Mouse (Mus musculus): ENCODE results near the gene Rgl1.
"Not testable (repeated sequence)": the region's sequence is repeated elsewhere in the genome, so short reads cannot be mapped to it uniquely, and the experiment has no call there.

The Rgl1 gene

DNA sequence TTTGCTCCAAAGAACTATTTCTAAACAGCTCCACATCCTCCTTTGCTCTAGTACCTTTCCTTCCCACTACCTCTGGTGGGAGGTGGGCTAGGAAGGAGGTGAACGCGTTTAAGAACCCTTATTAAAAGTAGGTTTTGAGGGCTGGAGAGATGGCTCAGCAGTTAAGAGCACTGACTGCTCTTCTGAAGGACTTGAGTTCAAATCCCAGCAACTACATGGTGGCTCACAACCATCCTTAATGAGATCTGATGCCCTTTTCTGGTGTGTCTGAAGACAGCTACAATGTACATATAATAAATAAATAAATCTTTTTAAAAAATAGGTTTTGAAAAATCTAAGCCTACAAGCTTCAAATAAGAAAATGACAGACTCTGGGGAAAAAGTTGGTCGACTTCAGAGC, 19.3 kb upstream of the Rgl1 start:
- not testable (repeated sequence) for DNase-seq (ENCODE audit: low spot score)

DNA sequence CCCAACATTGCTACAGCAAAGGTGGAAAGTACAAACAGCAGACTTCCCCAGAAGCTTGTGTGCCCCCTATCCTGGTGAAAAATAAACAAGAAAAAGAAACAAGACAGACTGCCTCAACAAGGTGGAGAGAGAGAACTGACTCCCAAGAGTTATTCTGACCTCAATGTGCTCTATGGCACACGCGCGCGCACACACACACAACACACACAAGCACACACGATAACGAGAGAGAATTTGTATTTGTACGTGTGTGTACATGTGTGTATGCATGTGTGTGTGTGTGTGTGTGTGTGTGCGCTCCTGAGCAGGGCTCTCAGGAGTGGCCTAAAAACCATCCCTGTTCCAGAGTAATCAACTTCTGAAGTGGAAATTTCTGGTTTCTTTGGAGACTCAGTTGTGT, 18.5 kb upstream of the Rgl1 start:
- DNase-seq (ENCODE audit: low spot score) = no peak

DNA sequence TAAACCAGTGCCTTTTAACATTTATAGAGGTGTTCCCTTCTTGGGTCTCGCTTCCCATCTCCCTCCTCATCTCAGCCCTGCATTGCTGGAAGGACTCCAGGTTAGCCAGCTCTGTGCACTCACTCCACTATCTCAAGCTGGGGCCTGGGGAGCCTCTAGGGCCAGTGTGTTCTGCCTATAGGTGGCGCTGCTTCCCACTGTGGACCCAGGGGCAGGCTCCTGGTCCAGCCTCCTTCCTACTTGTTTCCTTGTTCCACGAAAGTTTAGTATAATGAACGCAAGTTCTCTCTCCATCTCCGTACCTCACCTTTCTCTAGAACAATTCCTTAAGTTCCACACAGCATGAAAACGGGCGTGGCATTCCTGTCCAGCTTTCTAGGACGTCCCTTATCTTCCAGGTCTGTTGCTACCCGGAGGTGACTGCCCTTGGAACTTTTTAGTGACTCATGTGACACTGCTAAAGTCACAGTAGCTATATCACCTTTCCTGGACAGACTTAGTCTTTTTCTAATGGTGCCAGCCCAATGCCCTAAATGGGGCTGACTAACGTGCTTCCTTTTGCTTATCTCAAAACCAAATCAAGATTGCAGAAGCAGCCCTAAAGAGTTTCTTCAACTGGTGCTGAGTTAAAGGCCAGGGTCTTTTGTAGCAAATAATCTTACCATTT, 13.1 kb upstream of the Rgl1 start:
- peak; percentile 60 for DNase-seq (ENCODE audit: low spot score)

DNA sequence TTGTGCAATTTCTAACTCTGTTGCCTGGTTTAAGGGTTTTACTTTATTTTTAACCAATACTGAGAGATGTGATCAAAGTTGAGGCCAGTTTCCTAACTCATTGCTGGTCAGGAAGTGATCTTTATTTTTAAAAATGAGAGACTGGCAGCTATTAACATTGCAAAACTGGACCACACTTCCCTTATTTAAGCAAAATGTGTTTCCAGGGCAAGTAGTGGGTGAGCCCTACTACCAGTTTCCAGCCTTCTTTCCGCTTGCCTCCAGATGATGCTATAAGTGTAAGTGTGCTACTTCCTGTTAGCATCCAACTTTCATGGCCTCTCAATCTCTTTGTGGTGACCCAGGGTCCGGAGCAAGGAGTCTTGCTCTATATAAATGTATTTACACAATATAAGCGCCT, 8.4 kb upstream of the Rgl1 start:
- DNase-seq (ENCODE audit: low spot score) = not testable (repeated sequence)

DNA sequence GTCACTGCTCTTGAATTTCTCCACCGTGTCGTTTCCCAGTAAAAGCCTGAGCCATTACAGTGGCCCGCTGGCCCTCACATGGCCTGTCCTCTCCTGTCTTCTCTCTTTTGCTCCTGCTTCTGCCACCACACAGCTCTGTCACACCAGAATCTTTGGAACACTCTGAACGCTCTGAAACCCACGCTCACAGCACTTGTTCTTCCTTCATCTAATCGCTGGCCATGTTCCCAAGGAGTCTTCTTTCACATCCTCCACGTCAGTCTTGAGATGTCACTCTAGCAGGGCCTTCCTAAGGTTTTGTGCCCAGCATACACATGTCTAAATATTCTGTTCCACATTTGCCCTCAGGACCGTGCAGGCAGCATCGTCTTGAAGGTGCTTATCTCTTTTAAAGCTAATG, 4.9 kb upstream of the Rgl1 start:
- no peak for DNase-seq (ENCODE audit: low spot score)

DNA sequence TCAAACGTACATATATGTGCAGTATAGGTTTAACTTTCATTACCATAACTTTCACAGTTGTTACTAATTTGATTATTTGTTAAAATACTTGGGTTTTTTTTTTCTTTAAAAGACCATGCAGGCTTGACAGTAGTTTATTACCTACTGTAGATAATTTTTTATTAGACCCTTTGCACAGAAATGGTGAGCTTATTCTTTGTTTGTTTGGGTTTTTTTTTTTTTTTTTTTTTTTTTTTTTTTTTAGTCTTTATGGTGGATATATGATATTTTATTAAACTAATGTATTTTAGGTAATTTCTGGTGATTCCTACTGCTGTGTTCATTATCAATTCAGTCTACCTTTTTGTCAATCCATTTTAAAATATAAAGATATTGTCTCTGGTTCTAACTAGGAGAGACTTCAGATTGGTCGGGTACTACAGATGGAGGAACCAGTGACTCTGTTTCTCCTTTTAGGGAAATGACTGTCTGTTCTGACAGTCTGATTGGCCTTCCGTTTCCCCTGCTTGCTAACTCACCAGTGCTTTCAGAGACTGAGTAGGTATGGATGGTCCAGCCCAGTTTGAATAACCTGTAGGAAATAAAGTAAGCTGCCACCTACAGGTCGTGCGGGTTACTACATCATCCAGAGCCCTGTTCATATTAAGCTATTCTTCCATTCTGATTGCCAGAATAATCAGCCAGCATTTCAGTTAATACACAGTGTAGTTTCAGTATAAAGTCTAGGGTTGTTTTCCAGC, 1.8 kb upstream of the Rgl1 start:
- DNase-seq (ENCODE audit: low spot score) = peak; percentile 91

DNA sequence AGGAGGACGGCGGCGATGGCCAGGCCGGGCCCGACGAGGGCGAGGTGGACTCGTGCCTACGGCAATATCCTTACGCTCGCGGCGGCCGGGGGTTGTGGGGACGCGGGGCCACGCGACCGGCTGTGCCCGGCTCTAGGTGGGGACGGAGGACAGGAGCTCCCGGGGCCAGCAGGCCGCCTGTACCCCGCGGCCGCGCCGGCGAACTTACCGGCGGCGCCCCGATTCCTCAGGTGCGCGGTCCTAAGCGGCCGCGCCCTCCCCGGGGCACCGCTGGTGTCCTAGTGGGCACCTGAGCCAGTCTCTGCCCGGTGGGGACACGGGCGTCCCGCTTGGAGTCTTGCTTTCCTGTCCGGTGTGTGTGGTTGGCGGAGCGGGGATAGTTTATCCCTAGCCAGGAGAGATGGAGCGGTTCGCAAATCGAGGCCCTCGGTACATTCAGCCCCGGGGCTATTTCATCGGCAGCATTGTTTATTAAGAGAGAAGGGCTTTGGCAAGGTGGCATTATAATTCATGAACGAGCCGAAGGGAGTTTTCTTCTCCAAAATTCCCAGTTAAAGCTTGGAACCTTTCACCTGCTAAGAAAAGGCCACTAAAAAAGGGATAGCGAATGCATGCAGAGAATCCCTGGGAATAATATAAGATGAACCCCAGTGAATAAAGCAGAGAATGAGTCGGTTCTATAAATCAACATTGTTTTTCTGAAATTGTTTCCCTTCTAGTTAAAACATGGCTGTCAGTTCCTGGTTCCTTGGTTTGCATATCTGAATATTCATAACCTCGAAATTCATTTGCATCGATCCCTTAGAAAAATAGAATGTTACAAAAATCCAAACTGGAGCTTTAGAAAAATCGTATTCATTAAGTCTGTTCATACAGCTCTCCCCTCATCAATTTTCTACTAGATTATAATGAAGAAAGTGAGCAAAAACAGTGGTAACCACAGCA, 925 bp upstream of the Rgl1 start:
- peak; percentile 44 for DNase-seq (ENCODE audit: low spot score)

DNA sequence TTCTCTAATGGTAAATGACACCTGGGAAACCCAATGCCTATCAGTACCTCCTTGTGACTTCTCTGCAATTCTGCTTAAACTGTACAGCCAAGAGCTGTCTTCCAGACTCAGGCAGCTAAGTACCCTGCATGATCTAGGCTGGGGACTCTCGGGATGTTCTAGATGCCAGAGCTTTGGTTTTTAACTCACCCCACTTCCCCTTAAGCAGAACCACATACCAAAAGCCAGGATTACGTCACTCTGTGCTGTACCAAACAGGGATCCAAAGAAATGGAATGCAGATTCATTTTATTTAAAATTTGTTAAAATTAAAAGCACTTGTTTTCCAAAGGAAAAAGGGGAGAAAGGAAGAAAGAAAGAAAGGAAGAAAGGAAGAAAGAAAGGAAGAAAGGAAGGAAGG, 4.4 kb downstream of the Rgl1 start:
- no peak for DNase-seq (ENCODE audit: low spot score)

DNA sequence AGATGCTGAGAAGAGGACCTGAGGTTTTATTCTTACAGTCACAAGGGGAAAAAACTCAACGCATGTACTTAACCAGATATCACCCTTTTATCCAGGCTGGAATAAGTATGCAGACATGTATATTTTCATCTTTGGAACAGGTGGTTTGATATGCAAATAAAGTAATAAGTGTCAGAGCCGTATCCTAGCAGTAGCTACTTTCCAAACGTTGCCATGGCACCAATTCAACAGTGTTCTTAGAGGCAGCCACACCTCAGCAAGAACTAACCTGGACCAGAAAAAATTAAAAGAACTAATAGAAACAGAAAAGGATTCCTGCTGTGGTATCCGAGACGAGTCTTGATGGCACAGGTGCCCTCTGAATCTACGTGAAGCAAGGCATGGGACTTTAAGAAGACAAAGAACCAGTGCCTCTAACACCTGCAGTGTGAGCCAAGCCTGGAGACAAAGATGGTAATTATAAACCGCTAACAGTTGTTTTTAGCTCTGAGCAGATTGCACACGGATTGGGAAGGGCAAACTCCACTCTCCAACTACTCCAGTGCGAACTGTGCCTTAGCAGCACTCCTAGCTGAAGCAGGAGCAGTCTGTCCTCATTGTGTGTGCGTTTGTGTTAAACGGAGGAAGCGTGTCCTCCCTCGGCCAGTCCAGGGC, 15.7 kb downstream of the Rgl1 start, which contains the start of gene Apobec4:
TSS of gene Apobec4 (plus strand) at position 240 of the 654 bp plus-strand sequence.
- DNase-seq (ENCODE audit: low spot score) = no peak

DNA sequence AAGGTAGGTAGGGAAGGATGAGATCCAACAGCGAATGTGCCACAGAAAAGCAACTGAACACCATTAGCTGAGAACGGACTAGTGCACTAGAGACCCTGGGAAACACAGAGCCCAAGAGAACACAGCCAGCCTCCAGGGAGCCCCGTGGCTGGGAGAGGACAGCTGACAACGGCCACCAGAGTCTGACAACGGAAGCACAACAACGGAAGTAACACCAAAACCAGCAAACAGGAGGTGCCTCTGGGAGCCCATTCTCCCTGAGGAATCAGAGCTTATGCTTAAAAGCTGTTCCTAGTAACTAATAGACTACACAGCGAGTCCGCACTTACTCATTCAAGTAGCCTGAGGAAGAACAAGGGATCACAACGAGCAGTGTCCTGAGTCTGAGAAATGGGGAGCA, 16.9 kb downstream of the Rgl1 start:
- no peak for DNase-seq (ENCODE audit: low spot score)

DNA sequence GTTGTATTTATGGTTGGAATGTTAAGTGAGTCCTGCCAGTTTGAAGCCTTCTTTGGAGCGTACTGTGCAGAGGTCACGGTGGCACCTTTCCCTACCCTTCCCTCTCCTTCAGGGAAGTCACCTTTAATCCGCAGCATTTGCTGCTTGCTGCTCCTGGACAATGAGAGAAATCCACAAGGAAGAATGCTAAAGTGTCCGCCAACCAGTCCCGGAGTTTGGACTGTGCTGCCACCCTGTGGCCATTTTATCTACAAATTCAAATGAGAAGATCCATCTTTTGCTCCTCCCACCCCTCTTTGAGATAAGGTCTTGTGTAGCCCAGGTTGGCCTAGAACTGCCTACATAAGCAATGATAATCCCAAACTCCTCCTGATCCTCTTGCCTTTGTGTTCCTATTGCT, 19.7 kb downstream of the Rgl1 start:
- peak; percentile 86 for DNase-seq (ENCODE audit: low spot score)

DNA sequence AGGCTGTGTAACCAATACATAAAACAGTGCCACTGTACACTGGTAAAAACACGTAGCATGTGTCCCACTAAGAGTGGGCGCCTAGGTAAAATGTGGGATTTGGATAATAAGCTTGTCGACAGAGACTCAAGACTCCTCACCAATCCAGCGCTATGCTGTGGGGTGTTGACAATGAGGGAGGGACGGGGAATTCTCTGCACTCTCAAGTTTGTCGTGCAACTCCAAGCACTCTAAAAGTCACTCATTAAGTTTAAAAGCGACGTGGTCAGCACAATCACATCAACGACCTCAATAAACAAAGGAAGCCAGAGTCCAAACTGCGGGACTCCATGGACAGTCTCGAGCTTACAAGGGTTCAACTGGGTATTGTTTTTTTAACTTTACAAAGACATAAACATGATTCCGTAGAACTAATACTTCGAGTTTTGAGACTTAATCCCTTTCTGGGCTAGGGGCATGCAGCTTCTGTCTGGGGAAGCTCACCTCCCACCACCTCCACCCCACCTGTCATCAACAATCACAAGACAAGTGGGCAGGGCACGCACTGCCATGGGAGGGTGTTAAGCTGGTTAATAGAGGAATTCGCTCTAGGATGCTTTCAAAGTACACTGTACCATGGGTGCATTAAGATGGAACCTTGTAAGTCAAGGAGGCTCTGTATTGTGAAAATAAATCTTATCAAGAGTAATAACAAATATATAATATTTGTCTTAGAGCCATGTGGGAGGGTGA, 22.9 kb downstream of the Rgl1 start:
- no peak for DNase-seq (ENCODE audit: low spot score)

DNA sequence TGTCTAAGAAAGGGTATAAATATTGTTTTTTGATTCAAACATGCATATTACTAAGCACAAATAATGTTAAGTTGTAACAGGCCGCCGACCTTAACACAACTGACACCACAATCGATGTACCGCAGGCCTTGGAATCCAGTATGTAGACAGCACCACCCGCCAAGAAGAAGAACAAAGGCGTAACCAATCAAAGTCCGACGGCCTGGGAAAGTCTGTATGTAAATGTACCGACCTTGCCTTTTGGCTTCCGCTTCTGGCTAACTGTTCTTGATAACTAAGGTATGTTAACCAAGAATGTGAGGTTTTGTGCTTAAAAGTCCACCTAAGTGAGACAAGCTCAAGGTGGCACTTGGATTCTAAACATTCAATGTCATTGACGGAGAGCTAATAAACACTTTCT, 26.8 kb downstream of the Rgl1 start:
- no peak for DNase-seq (ENCODE audit: low spot score)

DNA sequence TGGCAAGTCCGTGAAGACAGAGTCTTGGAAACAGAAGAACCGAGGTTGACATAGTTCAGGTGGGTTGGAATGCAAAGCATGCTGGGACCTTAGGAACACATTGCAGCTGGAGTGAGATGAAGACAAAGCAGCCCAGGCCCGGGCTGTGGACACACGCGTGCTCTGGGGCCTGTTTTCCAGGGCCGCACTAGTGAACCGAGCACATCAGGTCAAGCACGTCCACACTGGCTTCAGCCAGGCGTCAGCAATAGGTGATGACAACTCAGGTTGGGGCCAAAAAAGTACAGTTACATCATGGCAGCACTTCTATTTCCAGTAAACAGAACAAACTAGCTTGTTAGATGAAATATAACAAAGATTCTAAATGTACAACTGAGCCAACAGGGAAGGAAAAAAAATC, 27.4 kb downstream of the Rgl1 start:
- no peak for DNase-seq (ENCODE audit: low spot score)

DNA sequence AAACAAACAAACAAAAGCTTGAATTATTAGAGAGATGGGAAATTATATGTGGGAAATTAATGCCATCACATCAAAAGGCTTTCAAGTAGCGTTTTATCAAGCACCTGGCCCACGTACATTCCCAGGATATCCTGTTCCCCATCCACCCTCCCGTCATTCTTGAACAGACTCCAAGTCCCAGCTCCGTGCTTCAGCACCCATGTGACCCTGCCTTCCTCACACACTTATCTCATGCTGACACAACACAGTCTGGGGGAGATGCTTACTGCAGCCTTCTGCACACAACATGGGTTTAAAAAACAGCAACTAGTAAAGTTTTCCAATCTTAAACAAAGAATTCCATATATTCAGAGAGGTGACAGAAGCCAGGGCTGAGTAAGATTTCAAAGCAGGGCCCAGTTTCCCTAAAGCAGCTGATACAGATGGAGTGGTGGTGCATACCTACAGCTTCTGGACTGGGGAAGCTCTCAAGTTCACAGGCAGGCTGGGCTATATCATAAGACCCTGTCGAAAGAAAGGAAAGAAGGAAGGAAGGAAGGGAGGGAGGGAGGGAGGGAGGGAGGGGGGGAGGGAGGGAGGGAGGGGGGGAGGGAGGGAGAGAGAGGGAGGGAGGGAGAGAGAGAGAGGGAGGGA, 38.4 kb downstream of the Rgl1 start:
- peak; percentile 15 for DNase-seq (ENCODE audit: low spot score)

DNA sequence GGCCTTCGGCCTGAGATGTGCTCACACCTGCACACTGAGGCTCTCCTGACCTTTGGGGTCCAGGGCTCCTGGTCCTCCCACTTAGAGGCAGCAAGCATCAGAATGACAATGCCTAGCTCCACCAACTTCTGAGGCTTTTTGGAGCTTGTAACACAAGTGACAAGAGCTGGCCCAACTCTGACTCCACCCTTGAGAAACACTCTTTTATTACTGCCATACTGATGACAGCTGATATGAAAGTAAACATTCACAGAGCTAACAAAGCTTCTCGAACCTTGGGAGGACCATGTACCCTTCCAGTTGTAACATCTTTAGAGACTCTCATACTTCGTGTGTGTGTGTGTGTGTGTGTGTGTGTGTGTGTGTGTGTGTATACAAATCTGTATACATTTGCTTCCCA, 40.1 kb downstream of the Rgl1 start:
- DNase-seq (ENCODE audit: low spot score) = no peak

DNA sequence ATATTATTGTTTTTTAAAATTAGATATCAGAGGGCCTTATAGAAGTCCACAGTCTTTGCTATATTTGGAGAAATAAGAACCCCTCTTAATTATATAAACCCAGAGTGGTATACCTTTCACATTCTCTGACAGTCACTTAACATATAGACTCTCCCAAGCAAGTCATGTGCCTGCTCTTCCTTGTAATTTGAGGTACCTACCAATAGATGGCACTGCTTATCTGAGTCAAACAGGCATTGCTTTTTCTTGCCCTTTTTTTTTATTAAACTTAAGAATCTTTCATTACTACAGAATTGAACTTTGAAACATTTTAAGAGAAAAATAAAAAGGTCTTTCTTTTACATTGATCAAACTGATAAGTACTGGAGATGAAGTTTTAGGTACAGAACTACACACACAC, 41.9 kb downstream of the Rgl1 start:
- no peak for DNase-seq (ENCODE audit: low spot score)

DNA sequence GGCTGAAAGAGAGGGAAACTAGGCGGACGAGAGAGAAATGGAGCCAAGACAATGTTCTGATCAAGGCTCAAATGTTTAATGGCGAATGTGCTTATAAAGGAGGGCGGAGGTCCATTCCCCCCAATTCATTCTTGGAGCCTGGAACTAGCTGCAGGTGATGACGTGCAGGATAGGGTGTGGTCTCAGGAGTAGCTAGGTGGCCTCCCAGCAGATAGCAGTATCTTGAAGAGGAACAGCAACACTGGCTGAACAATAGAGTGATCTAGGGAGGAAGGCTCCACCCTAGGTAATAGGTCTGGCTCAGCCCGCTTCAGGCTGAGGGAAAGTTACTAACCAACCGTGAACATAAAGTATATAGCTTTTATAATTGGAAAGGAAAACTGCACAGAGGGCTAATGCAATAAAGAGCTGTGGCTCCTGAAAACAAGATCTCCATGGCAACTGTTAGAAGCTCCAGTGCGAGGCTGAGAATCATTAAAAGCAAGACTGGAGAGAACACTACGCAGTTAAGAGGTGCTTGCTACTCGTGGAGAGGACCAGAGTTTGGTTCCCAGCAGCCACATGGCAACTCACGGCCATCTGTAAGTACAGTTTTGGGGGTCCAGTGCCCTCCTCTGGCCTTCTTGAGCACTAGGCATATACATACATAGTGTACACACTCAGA, 44.5 kb downstream of the Rgl1 start:
- peak; percentile 17 for DNase-seq (ENCODE audit: low spot score)

DNA sequence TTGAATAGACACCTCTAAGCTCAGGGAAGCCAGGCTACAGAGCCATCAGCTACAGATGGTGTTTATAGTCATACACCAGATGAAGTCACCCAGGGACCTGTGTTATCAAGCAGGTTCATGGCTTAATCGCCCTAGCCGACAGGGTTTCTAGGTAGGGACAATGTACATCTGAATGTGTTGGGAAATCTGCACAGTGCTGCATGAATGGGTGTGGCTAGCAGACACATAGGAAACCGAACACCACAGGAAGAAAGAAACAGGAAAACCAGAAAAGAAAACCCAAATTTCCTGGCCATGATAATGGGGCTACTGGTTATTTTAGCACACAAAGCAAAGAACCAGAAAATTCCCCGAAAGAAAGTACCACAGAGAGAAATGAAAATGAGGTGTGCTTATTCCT, 45.2 kb downstream of the Rgl1 start:
- no peak for DNase-seq (ENCODE audit: low spot score)

DNA sequence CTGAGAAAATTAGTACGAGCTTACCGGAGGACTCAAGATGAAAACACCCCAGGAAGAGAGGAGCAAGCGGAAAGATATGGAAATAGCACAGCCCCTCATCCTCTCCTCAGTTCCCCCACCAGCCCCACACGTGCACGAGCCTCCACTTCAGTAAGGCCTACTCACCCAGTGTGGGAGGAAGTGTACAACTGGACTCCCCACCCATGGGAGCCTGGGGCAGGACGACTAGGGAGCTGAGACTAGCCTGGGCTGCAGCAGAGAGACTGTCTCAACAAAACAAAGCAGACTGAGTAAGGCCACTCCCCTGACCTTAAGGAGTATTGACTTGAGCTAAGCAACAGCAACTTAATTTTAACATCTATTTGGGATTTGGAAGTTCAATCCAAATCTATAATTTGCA, 48.0 kb downstream of the Rgl1 start:
- no peak for DNase-seq (ENCODE audit: low spot score)
